ENCODE assay signal across 27 mouse cellular contexts in the genomic region with DNA sequence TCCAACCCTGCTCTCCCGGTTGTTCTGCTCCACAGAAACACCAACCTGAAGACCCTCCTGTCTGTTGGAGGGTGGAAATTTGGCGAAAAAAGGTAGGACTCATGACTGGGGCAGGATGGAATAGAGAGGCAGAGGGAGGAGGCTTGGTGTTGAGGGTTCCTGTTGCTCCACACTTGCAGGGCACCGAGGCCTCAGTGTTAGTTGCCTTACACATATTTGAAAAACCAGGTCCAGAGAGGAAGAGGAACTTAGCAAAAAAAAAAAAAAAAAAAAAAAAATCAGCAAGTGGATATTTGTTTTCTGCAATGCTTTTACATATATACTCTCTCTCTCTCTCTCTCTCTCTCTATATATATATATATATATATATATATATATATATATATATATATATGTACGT. TPM values are rescaled to one million over a fixed set of nuclear protein-coding genes. Genes with fewer than 3 reads are reported as not detected.
DNase-seq lines count a peak whose midpoint lies in the region; ATAC-seq and TF ChIP-seq lines count a peak whose summit lies in the region.
"Had no signal": no experiment of that assay in that cellular context is flagged by ENCODE, and none has a peak within 500 bp of the region (broad histone marks: within the 10 kb centered on the region; RNA-seq: fewer than 3 reads in every experiment).

No protein-coding gene starts in this region.

- ATAC-seq in liver, postnatal 0 days = no peak
- no peak for ATAC-seq in liver, embryonic 11.5 days (replicated peaks; ENCODE audit: low FRiP score)
- peak; percentile 14; the same call in 1 of the 2 replicates for ATAC-seq in megakaryocyte progenitor cell, adult 5-6 weeks (replicated peaks; ENCODE audit: poor library complexity)
- no peak for ATAC-seq in forebrain, embryonic 12.5 days (ENCODE audit: low FRiP score)
- ATAC-seq: activated CD4-positive, CD25-positive, alpha-beta regulatory T cell, adult 4 months; CD4-positive, CD25-positive, alpha-beta regulatory T cell, adult 4 months; forebrain, embryonic 13.5 days; forebrain, embryonic 16.5 days had no signal

- no peak for TF ChIP-seq EP300 in liver, postnatal 0 days (IDR thresholded peaks at IDR 0.05; ENCODE audit: low read depth)
- no peak for TF ChIP-seq EP300 in MEL (IDR thresholded peaks at IDR 0.05; ENCODE audit: low read depth in 1 of 2, low read length in 2 of 2)

- TF ChIP-seq POLR2A in MEL (IDR thresholded peaks at IDR 0.05; ENCODE audit: control insufficient read depth in 1 of 2, insufficient read depth in 1 of 2, low read depth in 1 of 2, low read length in 2 of 2, poor library complexity in 1 of 2) = no peak
- TF ChIP-seq POLR2A in bone marrow, adult 2 months (IDR thresholded peaks at IDR 0.05; ENCODE audit: borderline replicate concordance, control insufficient read depth, low read depth, low read length) = no peak

- no peaks in the 10 kb centered on the region; the same call in 1 of the 2 replicates for H3K27me3 ChIP-seq in liver, postnatal 0 days (ENCODE audit: insufficient read depth, low read length)
- peaks cover 11% of the 10 kb centered on the region; the same call in 1 of the 2 replicates for H3K27me3 ChIP-seq in liver, embryonic 11.5 days (replicated peaks; ENCODE audit: control insufficient read depth, insufficient read depth, low read length)
- peaks cover 0 to 9% of the 10 kb centered on the region in 2 experiments; a peak in 3 of 4 replicates for H3K27me3 ChIP-seq in MEL (ENCODE audit: control insufficient read depth in 1 of 2, insufficient read depth in 2 of 2, low read length in 2 of 2)
- H3K27me3 ChIP-seq in forebrain, embryonic 12.5 days = peaks cover 22% of the 10 kb centered on the region; the same call in 1 of the 2 replicates
- H3K27me3 ChIP-seq: embryonic facial prominence, embryonic 15.5 days; hindbrain, embryonic 12.5 days; hindbrain, embryonic 15.5 days had no signal

- DNase-seq in liver, postnatal 0 days = no peak
- DNase-seq in liver, embryonic 11.5 days (ENCODE audit: low spot score) = no peak
- no peak for DNase-seq in MEL (ENCODE audit: low read depth, low spot score)
- DNase-seq: adrenal gland, adult 8-10 months; adrenal gland, postnatal 25 days; cerebellum, adult 18-20 months; cerebellum, adult 9-10 months; cerebellum, postnatal 14 days; gastrocnemius, postnatal 10 days; gastrocnemius, postnatal 36 days; heart, adult 11 months had no signal

- no peak for TF ChIP-seq RAD21 in MEL (IDR thresholded peaks at IDR 0.05; ENCODE audit: low read depth, low read length)

- no peak overlapping the region for H3K9ac ChIP-seq in liver, postnatal 0 days (replicated peaks)
- no peak overlapping the region for H3K9ac ChIP-seq in liver, embryonic 11.5 days (ENCODE audit: low read depth, low read length)
- no peak overlapping the region for H3K9ac ChIP-seq in MEL (ENCODE audit: control insufficient read depth, low read depth, low read length, poor library complexity, severe bottlenecking)
- no peak overlapping the region for H3K9ac ChIP-seq in forebrain, embryonic 12.5 days
- H3K9ac ChIP-seq: embryonic facial prominence, embryonic 12.5 days; embryonic facial prominence, embryonic 15.5 days; forebrain, embryonic 13.5 days; hindbrain, embryonic 12.5 days; hindbrain, embryonic 15.5 days had no signal

- H3K9me3 ChIP-seq in liver, postnatal 0 days (ENCODE audit: low read length) = no peaks in the 10 kb centered on the region
- H3K9me3 ChIP-seq in liver, embryonic 11.5 days (ENCODE audit: control insufficient read depth, low read length) = no peaks in the 10 kb centered on the region
- no peaks in the 10 kb centered on the region for H3K9me3 ChIP-seq in MEL (replicated peaks; ENCODE audit: insufficient read depth, low read length)
- no peaks in the 10 kb centered on the region for H3K9me3 ChIP-seq in forebrain, embryonic 12.5 days
- H3K9me3 ChIP-seq: embryonic facial prominence, embryonic 12.5 days; embryonic facial prominence, embryonic 15.5 days; forebrain, embryonic 13.5 days; hindbrain, embryonic 12.5 days; hindbrain, embryonic 15.5 days had no signal

- H3K36me3 ChIP-seq in liver, postnatal 0 days (replicated peaks; ENCODE audit: insufficient read depth, low read length) = no peaks in the 10 kb centered on the region
- H3K36me3 ChIP-seq in liver, embryonic 11.5 days (ENCODE audit: control insufficient read depth, insufficient read depth, low read length) = no peaks in the 10 kb centered on the region
- H3K36me3 ChIP-seq in MEL (ENCODE audit: control insufficient read depth in 1 of 2, insufficient read depth in 2 of 2, low read length in 2 of 2) = no peaks in the 10 kb centered on the region
- no peaks in the 10 kb centered on the region for H3K36me3 ChIP-seq in forebrain, embryonic 12.5 days (replicated peaks)
- H3K36me3 ChIP-seq: embryonic facial prominence, embryonic 12.5 days; embryonic facial prominence, embryonic 15.5 days; hindbrain, embryonic 12.5 days; hindbrain, embryonic 15.5 days had no signal

- 72% methylated on average over 4 of the region's 4 CpGs for WGBS in liver, postnatal 0 days (ENCODE audit: insufficient replicate concordance)
- WGBS in liver, embryonic 11.5 days = 74% methylated on average over 4 of the region's 4 CpGs
- WGBS in bone marrow, adult 2 months = 38% methylated on average over 4 of the region's 4 CpGs
- WGBS in forebrain, embryonic 12.5 days = 94% methylated on average over 4 of the region's 4 CpGs

- peak overlapping the region; percentile 39; the same call in 1 of the 2 replicates for H3K27ac ChIP-seq in liver, postnatal 0 days (ENCODE audit: low read depth)
- H3K27ac ChIP-seq in liver, embryonic 11.5 days (ENCODE audit: low read depth, low read length) = no peak overlapping the region
- H3K27ac ChIP-seq in MEL (ENCODE audit: control insufficient read depth, low read depth, low read length) = no peak overlapping the region
- peak overlapping the region; percentile 80 for H3K27ac ChIP-seq in bone marrow, adult 2 months (ENCODE audit: control insufficient read depth, insufficient read depth, low read depth, low read length, poor library complexity)
- H3K27ac ChIP-seq in forebrain, embryonic 12.5 days = no peak overlapping the region
- H3K27ac ChIP-seq: embryonic facial prominence, embryonic 12.5 days; embryonic facial prominence, embryonic 15.5 days; forebrain, embryonic 13.5 days; hindbrain, embryonic 12.5 days; hindbrain, embryonic 15.5 days had no signal

- no peak for TF ChIP-seq CTCF in liver, postnatal 0 days (IDR thresholded peaks at IDR 0.05; ENCODE audit: low read depth)
- TF ChIP-seq CTCF in MEL (IDR thresholded peaks at IDR 0.05 in 2 of 3, conservative IDR thresholded peaks at IDR 0.05 in 1 of 3; ENCODE audit: control insufficient read depth in 1 of 3, insufficient read depth in 1 of 3, low read depth in 2 of 3, low read length in 3 of 3, poor library complexity in 1 of 3, severe bottlenecking in 1 of 3) = no peak
- no peak for TF ChIP-seq CTCF in bone marrow, adult 2 months (IDR thresholded peaks at IDR 0.05; ENCODE audit: control insufficient read depth, insufficient read depth, low read length)

- peak overlapping the region; percentile 32; the same call in 1 of the 2 replicates for H3K4me2 ChIP-seq in liver, postnatal 0 days (ENCODE audit: low read depth, low read length)
- no peak overlapping the region for H3K4me2 ChIP-seq in liver, embryonic 11.5 days
- H3K4me2 ChIP-seq in forebrain, embryonic 12.5 days = no peak overlapping the region
- H3K4me2 ChIP-seq: embryonic facial prominence, embryonic 12.5 days; embryonic facial prominence, embryonic 15.5 days; forebrain, embryonic 13.5 days; heart, embryonic 11.5 days; hindbrain, embryonic 12.5 days; hindbrain, embryonic 15.5 days had no signal

- H3K4me3 ChIP-seq in liver, postnatal 0 days (ENCODE audit: low read depth, low read length) = peak overlapping the region; percentile 31
- H3K4me3 ChIP-seq in liver, embryonic 11.5 days (ENCODE audit: low read depth, low read length) = no peak overlapping the region
- H3K4me3 ChIP-seq in MEL (ENCODE audit: control insufficient read depth in 1 of 2, insufficient read depth in 1 of 2, low read depth in 2 of 2, low read length in 2 of 2) = no peak overlapping the region
- H3K4me3 ChIP-seq in bone marrow, adult 2 months (replicated peaks; ENCODE audit: control insufficient read depth, low read depth, low read length) = peak overlapping the region; percentile 62
- no peak overlapping the region for H3K4me3 ChIP-seq in forebrain, embryonic 12.5 days (replicated peaks)
- H3K4me3 ChIP-seq: embryonic facial prominence, embryonic 12.5 days; embryonic facial prominence, embryonic 15.5 days; erythroblast, embryonic 14.5 days; forebrain, embryonic 13.5 days; hindbrain, embryonic 12.5 days; hindbrain, embryonic 15.5 days had no signal

- peaks cover 6% of the 10 kb centered on the region; the same call in 1 of the 2 replicates for H3K4me1 ChIP-seq in liver, postnatal 0 days (ENCODE audit: insufficient read depth)
- no peaks in the 10 kb centered on the region; the same call in 1 of the 2 replicates for H3K4me1 ChIP-seq in liver, embryonic 11.5 days (replicated peaks; ENCODE audit: control insufficient read depth, insufficient read depth, low read length)
- no peaks in the 10 kb centered on the region for H3K4me1 ChIP-seq in MEL (ENCODE audit: control insufficient read depth in 1 of 2, insufficient read depth in 2 of 2, low read length in 2 of 2)
- peaks cover 3% of the 10 kb centered on the region; the same call in 1 of the 2 replicates for H3K4me1 ChIP-seq in bone marrow, adult 2 months (ENCODE audit: control insufficient read depth, insufficient read depth, low read length)
- H3K4me1 ChIP-seq in forebrain, embryonic 12.5 days = peaks cover 9% of the 10 kb centered on the region

- no peaks in the 10 kb centered on the region for H3K79me2 ChIP-seq in MEL (ENCODE audit: control insufficient read depth, insufficient read depth, low read length, poor library complexity)

RNA-seq across cellular contexts. Expression of gene Chil1, which starts 2.1 kb away (rescaled TPM):
- polyA plus RNA-seq in liver, postnatal 0 days (2015; fragmentation: Nextera tagmentation; extraction: Ambion mirVana) = 18.8 and 19.3 TPM in 2 replicates
- 0.41 and 0.49 TPM in 2 replicates for polyA plus RNA-seq in liver, embryonic 11.5 days (2014; fragmentation: Nextera tagmentation; extraction: Ambion mirVana)
- not detected in 2 replicates for total RNA-seq in MEL (2012; rRNA removed)
- not detected for polyA plus RNA-seq in MEL (2012; ENCODE audit: insufficient read depth in 1 of 2, insufficient read length in 2 of 2, low read depth in 1 of 2, low replicate concordance in 2 of 2, missing spikeins in 1 of 2)
- polyA plus RNA-seq in bone marrow, adult 2 months (2011; ENCODE audit: insufficient read depth, insufficient read length, low replicate concordance, missing spikeins) = 37.4 and 135 TPM in 2 replicates
- 9.3 and 21.2 TPM in 2 replicates for total RNA-seq in megakaryocyte progenitor cell, adult 5-6 weeks (2015)
- total RNA-seq in megakaryocyte progenitor cell, adult 5-6 weeks (2017) = 8.9 and 16.2 TPM in 2 replicates
- 1.9 and 2.5 TPM in 2 replicates for polyA plus RNA-seq in forebrain, embryonic 12.5 days (2016; fragmentation: Nextera tagmentation; extraction: Ambion mirVana)
- polyA plus RNA-seq: activated CD4-positive, CD25-positive, alpha-beta regulatory T cell, adult 4 months; erythroblast, embryonic 14.5 days had no signal

RNA-seq across cellular contexts. Expression of gene Mybph, which starts 9.2 kb away (rescaled TPM):
- 0.14 TPM in 1 of 2 replicates, not detected in the other for polyA plus RNA-seq in liver, postnatal 0 days (2015; fragmentation: Nextera tagmentation; extraction: Ambion mirVana)
- polyA plus RNA-seq in liver, embryonic 11.5 days (2014; fragmentation: Nextera tagmentation; extraction: Ambion mirVana) = 0.36 and 0.71 TPM in 2 replicates
- not detected in 2 replicates for total RNA-seq in MEL (2012; rRNA removed)
- not detected for polyA plus RNA-seq in MEL (2012; ENCODE audit: insufficient read depth in 1 of 2, insufficient read length in 2 of 2, low read depth in 1 of 2, low replicate concordance in 2 of 2, missing spikeins in 1 of 2)
- not detected in 2 replicates for polyA plus RNA-seq in bone marrow, adult 2 months (2011; ENCODE audit: insufficient read depth, insufficient read length, low replicate concordance, missing spikeins)
- total RNA-seq in megakaryocyte progenitor cell, adult 5-6 weeks (2015) = 0.17 TPM in 1 of 2 replicates, not detected in the other
- not detected in 2 replicates for total RNA-seq in megakaryocyte progenitor cell, adult 5-6 weeks (2017)
- 0.15 and 0.34 TPM in 2 replicates for polyA plus RNA-seq in forebrain, embryonic 12.5 days (2016; fragmentation: Nextera tagmentation; extraction: Ambion mirVana)
- total RNA-seq: adrenal gland, postnatal 25 days; common myeloid progenitor, adult 5-6 weeks; heart, postnatal 25 days; hematopoietic stem cell, adult 5-6 weeks had no signal
- polyA plus RNA-seq: activated CD4-positive, CD25-positive, alpha-beta regulatory T cell, adult 4 months; CD4-positive, CD25-positive, alpha-beta regulatory T cell, adult 4 months; erythroblast, embryonic 14.5 days; forebrain, embryonic 13.5 days; forebrain, embryonic 16.5 days had no signal

RNA-seq across cellular contexts. Expression of gene Adora1, which starts 51.1 kb away (rescaled TPM):
- polyA plus RNA-seq in liver, postnatal 0 days (2015; fragmentation: Nextera tagmentation; extraction: Ambion mirVana) = 6.4 and 8.3 TPM in 2 replicates
- 0.21 and 0.29 TPM in 2 replicates for polyA plus RNA-seq in liver, embryonic 11.5 days (2014; fragmentation: Nextera tagmentation; extraction: Ambion mirVana)
- total RNA-seq in MEL (2012; rRNA removed) = 0.03 TPM in 1 of 2 replicates, not detected in the other
- polyA plus RNA-seq in MEL (2012; ENCODE audit: insufficient read depth in 1 of 2, insufficient read length in 2 of 2, low read depth in 1 of 2, low replicate concordance in 2 of 2, missing spikeins in 1 of 2) = not detected
- polyA plus RNA-seq in bone marrow, adult 2 months (2011; ENCODE audit: insufficient read depth, insufficient read length, low replicate concordance, missing spikeins) = not detected in 2 replicates
- total RNA-seq in megakaryocyte progenitor cell, adult 5-6 weeks (2015) = not detected in 2 replicates
- total RNA-seq in megakaryocyte progenitor cell, adult 5-6 weeks (2017) = not detected in 2 replicates
- 1.4 and 1.8 TPM in 2 replicates for polyA plus RNA-seq in forebrain, embryonic 12.5 days (2016; fragmentation: Nextera tagmentation; extraction: Ambion mirVana)
- total RNA-seq: common myeloid progenitor, adult 5-6 weeks had no signal
- polyA plus RNA-seq: erythroblast, embryonic 14.5 days had no signal

Comparison
In these comparisons a context has a peak if more than half of its experiments do, and no peak if none do; other contexts are left out.
1. H3K27ac ChIP-seq: peak in liver, postnatal 0 days (single experiment) and bone marrow, adult 2 months (single experiment); none in liver, embryonic 11.5 days (single experiment), MEL (single experiment) and forebrain, embryonic 12.5 days (single experiment).
2. H3K4me3 ChIP-seq: peak in liver, postnatal 0 days (single experiment) and bone marrow, adult 2 months (single experiment); none in liver, embryonic 11.5 days (single experiment), MEL (0 of 2) and forebrain, embryonic 12.5 days (single experiment).